ENCODE assay signal across 10 mouse cellular contexts in the genomic region with DNA sequence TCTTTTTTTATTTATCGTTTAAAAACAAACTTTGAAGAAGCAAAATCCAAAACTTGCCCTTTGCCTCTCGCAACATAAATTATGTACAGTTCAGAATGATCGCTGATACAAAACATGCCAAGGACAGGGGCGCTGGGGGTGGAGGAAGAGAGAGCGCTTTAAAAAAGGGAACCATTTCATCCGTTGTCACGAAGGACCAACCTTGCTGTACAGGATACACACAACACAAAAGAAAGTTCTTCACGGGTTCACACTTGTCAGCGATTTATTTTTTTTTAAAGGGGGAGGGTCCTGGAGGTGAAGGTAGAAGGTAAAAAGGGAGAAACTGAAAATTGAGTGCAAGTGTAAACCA. TPM values are rescaled to one million over a fixed set of nuclear protein-coding genes. Genes with fewer than 3 reads are reported as not detected.
A peak's percentile ranks its signal among the peaks of the same experiment; 100 is the strongest.
DNase-seq lines count a peak whose midpoint lies in the region; ATAC-seq and TF ChIP-seq lines count a peak whose summit lies in the region.
"Had no signal": no experiment of that assay in that cellular context is flagged by ENCODE, and none has a peak within 500 bp of the region (broad histone marks: within the 10 kb centered on the region; RNA-seq: fewer than 3 reads in every experiment).

No protein-coding gene starts in this region.

- H3K27me3 ChIP-seq in heart, postnatal 0 days (ENCODE audit: control insufficient read depth, insufficient read depth, low read length) = no peaks in the 10 kb centered on the region
- H3K27me3 ChIP-seq in hindbrain, embryonic 16.5 days (replicated peaks; ENCODE audit: control insufficient read depth, insufficient read depth, low read length) = no peaks in the 10 kb centered on the region
- H3K27me3 ChIP-seq in midbrain, embryonic 15.5 days (replicated peaks) = no peaks in the 10 kb centered on the region
- H3K27me3 ChIP-seq: Patski had no signal

- 16% methylated on average over 9 of the region's 9 CpGs for WGBS in heart, postnatal 0 days
- 21% methylated on average over 9 of the region's 9 CpGs for WGBS in hindbrain, embryonic 16.5 days
- 21% methylated on average over 9 of the region's 9 CpGs for WGBS in midbrain, embryonic 15.5 days

- DNase-seq in heart, postnatal 0 days (ENCODE audit: low spot score) = no peak
- no peak for DNase-seq in heart, postnatal 4 days
- no peak for DNase-seq in ovary, postnatal 14 days (ENCODE audit: low spot score)
- no peak for DNase-seq in adrenal gland, adult 2 months
- DNase-seq in left cerebral cortex, postnatal 36 days (ENCODE audit: low spot score in 2 of 2) = no peak

- H3K36me3 ChIP-seq in heart, postnatal 0 days (replicated peaks; ENCODE audit: control insufficient read depth, insufficient read depth, low read length) = peaks cover 40% of the 10 kb centered on the region
- peaks cover 33% of the 10 kb centered on the region for H3K36me3 ChIP-seq in hindbrain, embryonic 16.5 days (ENCODE audit: control insufficient read depth, insufficient read depth, low read length)
- peaks cover 34% of the 10 kb centered on the region for H3K36me3 ChIP-seq in midbrain, embryonic 15.5 days (replicated peaks)

- H3K9me3 ChIP-seq in heart, postnatal 0 days (replicated peaks; ENCODE audit: control insufficient read depth, low read length) = no peaks in the 10 kb centered on the region
- H3K9me3 ChIP-seq in hindbrain, embryonic 16.5 days (ENCODE audit: control insufficient read depth, low read length) = no peaks in the 10 kb centered on the region
- H3K9me3 ChIP-seq in midbrain, embryonic 15.5 days = no peaks in the 10 kb centered on the region

- peaks cover 12% of the 10 kb centered on the region; the same call in 1 of the 2 replicates for H3K4me1 ChIP-seq in heart, postnatal 0 days (ENCODE audit: control insufficient read depth, insufficient read depth)
- H3K4me1 ChIP-seq in brown adipose tissue, adult 24 weeks (ENCODE audit: control insufficient read depth, insufficient read depth, insufficient read length, low read length) = no peaks in the 10 kb centered on the region
- peaks cover 6% of the 10 kb centered on the region for H3K4me1 ChIP-seq in hindbrain, embryonic 16.5 days (ENCODE audit: control insufficient read depth, insufficient read depth, low read depth, low read length)
- peaks cover 19% of the 10 kb centered on the region for H3K4me1 ChIP-seq in midbrain, embryonic 15.5 days

- H3K9ac ChIP-seq in heart, postnatal 0 days (replicated peaks; ENCODE audit: low read depth, low read length) = peak overlapping the region; percentile 97; the same call in 1 of the 2 replicates
- H3K9ac ChIP-seq in hindbrain, embryonic 16.5 days (ENCODE audit: low read depth, low read length) = peak overlapping the region; percentile 25
- peak overlapping the region; percentile 67 for H3K9ac ChIP-seq in midbrain, embryonic 15.5 days

- peak overlapping the region; percentile 64 for H3K4me2 ChIP-seq in heart, postnatal 0 days (ENCODE audit: low read depth, low read length)
- H3K4me2 ChIP-seq in hindbrain, embryonic 16.5 days (ENCODE audit: low read length) = peak overlapping the region; percentile 76
- peak overlapping the region; percentile 64 for H3K4me2 ChIP-seq in midbrain, embryonic 15.5 days

- ATAC-seq in heart, postnatal 0 days (ENCODE audit: insufficient read depth, low read depth) = no peak
- ATAC-seq in hindbrain, embryonic 16.5 days = peak; percentile 44
- ATAC-seq in midbrain, embryonic 15.5 days (replicated peaks) = peak; percentile 46

- no peak for TF ChIP-seq CTCF in heart, postnatal 0 days (IDR thresholded peaks at IDR 0.05; ENCODE audit: low read depth)

- peak overlapping the region; percentile 92 for H3K4me3 ChIP-seq in heart, postnatal 0 days (ENCODE audit: low read depth, low read length)
- peak overlapping the region; percentile 55 for H3K4me3 ChIP-seq in brown adipose tissue, adult 24 weeks (ENCODE audit: insufficient read depth, low read depth, low read length)
- H3K4me3 ChIP-seq in hindbrain, embryonic 16.5 days (ENCODE audit: low read length) = peak overlapping the region; percentile 84
- peak overlapping the region; percentile 55 for H3K4me3 ChIP-seq in midbrain, embryonic 15.5 days

- TF ChIP-seq EP300 in heart, postnatal 0 days (IDR thresholded peaks at IDR 0.05; ENCODE audit: low read depth) = peak; percentile 37; the same call in 1 of the 2 replicates

- intact Hi-C loops in left cerebral cortex, postnatal 36 days (cut with DNase I) = loop anchor here (2.0 to 5.0 kb wide), 2 partner anchors 23 to 36 kb away; a partner anchor contains a TSS

- peak overlapping the region; percentile 99 for H3K27ac ChIP-seq in heart, postnatal 0 days (ENCODE audit: low read depth)
- peak overlapping the region; percentile 96 for H3K27ac ChIP-seq in brown adipose tissue, adult 24 weeks (replicated peaks; ENCODE audit: low read depth, low read length)
- peak overlapping the region; percentile 90 for H3K27ac ChIP-seq in hindbrain, embryonic 16.5 days (ENCODE audit: low read depth, low read length)
- H3K27ac ChIP-seq in midbrain, embryonic 15.5 days = peak overlapping the region; percentile 82

RNA-seq across cellular contexts. Expression of a gene that starts 0.3 kb away (rescaled TPM):
- total RNA-seq in heart, postnatal 0 days (2014; rRNA removed; ENCODE audit: low replicate concordance) = 115 and 134 TPM in 2 replicates
- polyA plus RNA-seq in heart, postnatal 0 days (2015; fragmentation: Nextera tagmentation; extraction: Ambion mirVana) = 113 and 114 TPM in 2 replicates
- 10 to 100 TPM; 88.9 to 89.3 TPM for total RNA-seq in heart, postnatal 4 days (2021)
- polyA plus RNA-seq in brown adipose tissue, adult 24 weeks (2012; ENCODE audit: insufficient read depth, insufficient read length, missing spikeins) = 65.2 and 99.5 TPM in 2 replicates
- 72.5 and 74.4 TPM in 2 replicates for polyA plus RNA-seq in hindbrain, embryonic 16.5 days (2015; fragmentation: Nextera tagmentation; extraction: Ambion mirVana)
- 72.7 and 84.7 TPM in 2 replicates for polyA plus RNA-seq in midbrain, embryonic 15.5 days (2015; fragmentation: Nextera tagmentation; extraction: Ambion mirVana)
- 10 to 100 TPM; 77.1 to 79.8 TPM for total RNA-seq in adrenal gland, adult 2 months (2021)
- polyA plus RNA-seq in adrenal gland, adult 2 months (2012; rRNA removed) = 54.9 and 57.3 TPM in 2 replicates
- 10 to 100 TPM; 49.1 to 50.0 TPM for total RNA-seq in left cerebral cortex, postnatal 36 days (2021)

RNA-seq across cellular contexts. Expression of a gene that starts 22.4 kb away (rescaled TPM):
- total RNA-seq in heart, postnatal 0 days (2014; rRNA removed; ENCODE audit: low replicate concordance) = 1.4 and 1.9 TPM in 2 replicates
- polyA plus RNA-seq in heart, postnatal 0 days (2015; fragmentation: Nextera tagmentation; extraction: Ambion mirVana) = 0.11 TPM in 2 replicates
- 1 to 10 TPM in 1 of 2 experiments, under 1 TPM in 1; 0.93 to 1.2 TPM for total RNA-seq in heart, postnatal 4 days (2021)
- polyA plus RNA-seq in brown adipose tissue, adult 24 weeks (2012; ENCODE audit: insufficient read depth, insufficient read length, missing spikeins) = not detected in 2 replicates
- 0.30 and 0.31 TPM in 2 replicates for polyA plus RNA-seq in hindbrain, embryonic 16.5 days (2015; fragmentation: Nextera tagmentation; extraction: Ambion mirVana)
- polyA plus RNA-seq in midbrain, embryonic 15.5 days (2015; fragmentation: Nextera tagmentation; extraction: Ambion mirVana) = 0.52 and 0.81 TPM in 2 replicates
- under 1 TPM in 1 of 2 experiments, not detected in 1; 0.35 TPM for total RNA-seq in adrenal gland, adult 2 months (2021)
- polyA plus RNA-seq in adrenal gland, adult 2 months (2012; rRNA removed) = 0.03 and 0.08 TPM in 2 replicates
- total RNA-seq in left cerebral cortex, postnatal 36 days (2021) = 100 to 1,000 TPM; 827 to 848 TPM
- polyA plus RNA-seq: Patski had no signal

RNA-seq across cellular contexts. Expression of a gene that starts 39.3 kb away (rescaled TPM):
- total RNA-seq in heart, postnatal 0 days (2014; rRNA removed; ENCODE audit: low replicate concordance) = 31.6 and 34.4 TPM in 2 replicates
- polyA plus RNA-seq in heart, postnatal 0 days (2015; fragmentation: Nextera tagmentation; extraction: Ambion mirVana) = 5.5 and 6.0 TPM in 2 replicates
- 10 to 100 TPM; 65.6 to 67.2 TPM for total RNA-seq in heart, postnatal 4 days (2021)
- polyA plus RNA-seq in brown adipose tissue, adult 24 weeks (2012; ENCODE audit: insufficient read depth, insufficient read length, missing spikeins) = 11.1 and 15.1 TPM in 2 replicates
- 8.8 and 9.3 TPM in 2 replicates for polyA plus RNA-seq in hindbrain, embryonic 16.5 days (2015; fragmentation: Nextera tagmentation; extraction: Ambion mirVana)
- 11.9 and 13.5 TPM in 2 replicates for polyA plus RNA-seq in midbrain, embryonic 15.5 days (2015; fragmentation: Nextera tagmentation; extraction: Ambion mirVana)
- 10 to 100 TPM; 36.8 to 58.2 TPM for total RNA-seq in adrenal gland, adult 2 months (2021)
- polyA plus RNA-seq in adrenal gland, adult 2 months (2012; rRNA removed) = 21.0 and 22.3 TPM in 2 replicates
- total RNA-seq in left cerebral cortex, postnatal 36 days (2021) = 10 to 100 TPM; 69.9 to 98.8 TPM

RNA-seq across cellular contexts. Expression of a gene that starts 42.0 kb away (rescaled TPM):
- total RNA-seq in heart, postnatal 0 days (2014; rRNA removed; ENCODE audit: low replicate concordance) = not detected in 2 replicates
- polyA plus RNA-seq in heart, postnatal 0 days (2015; fragmentation: Nextera tagmentation; extraction: Ambion mirVana) = not detected in 2 replicates
- not detected for total RNA-seq in heart, postnatal 4 days (2021)
- not detected in 2 replicates for polyA plus RNA-seq in brown adipose tissue, adult 24 weeks (2012; ENCODE audit: insufficient read depth, insufficient read length, missing spikeins)
- polyA plus RNA-seq in hindbrain, embryonic 16.5 days (2015; fragmentation: Nextera tagmentation; extraction: Ambion mirVana) = 1.2 and 2.3 TPM in 2 replicates
- polyA plus RNA-seq in midbrain, embryonic 15.5 days (2015; fragmentation: Nextera tagmentation; extraction: Ambion mirVana) = 2.0 and 2.9 TPM in 2 replicates
- total RNA-seq in adrenal gland, adult 2 months (2021) = not detected
- polyA plus RNA-seq in adrenal gland, adult 2 months (2012; rRNA removed) = 0.08 TPM in 1 of 2 replicates, not detected in the other
- not detected for total RNA-seq in left cerebral cortex, postnatal 36 days (2021)
- total RNA-seq: left cerebral cortex, postnatal 4 days had no signal
- polyA plus RNA-seq: Patski had no signal

RNA-seq across cellular contexts. Expression of a gene that starts 53.7 kb away (rescaled TPM):
- not detected in 2 replicates for total RNA-seq in heart, postnatal 0 days (2014; rRNA removed; ENCODE audit: low replicate concordance)
- polyA plus RNA-seq in heart, postnatal 0 days (2015; fragmentation: Nextera tagmentation; extraction: Ambion mirVana) = 0.07 TPM in 1 of 2 replicates, not detected in the other
- under 1 TPM; 0.36 to 0.50 TPM for total RNA-seq in heart, postnatal 4 days (2021)
- 0.83 and 0.95 TPM in 2 replicates for polyA plus RNA-seq in brown adipose tissue, adult 24 weeks (2012; ENCODE audit: insufficient read depth, insufficient read length, missing spikeins)
- 0.06 TPM in 1 of 2 replicates, not detected in the other for polyA plus RNA-seq in hindbrain, embryonic 16.5 days (2015; fragmentation: Nextera tagmentation; extraction: Ambion mirVana)
- 0.17 TPM in 1 of 2 replicates, not detected in the other for polyA plus RNA-seq in midbrain, embryonic 15.5 days (2015; fragmentation: Nextera tagmentation; extraction: Ambion mirVana)
- 1 to 10 TPM in 1 of 2 experiments, under 1 TPM in 1; 0.84 to 2.2 TPM for total RNA-seq in adrenal gland, adult 2 months (2021)
- 0.45 and 2.2 TPM in 2 replicates for polyA plus RNA-seq in adrenal gland, adult 2 months (2012; rRNA removed)
- total RNA-seq in left cerebral cortex, postnatal 36 days (2021) = 1 to 10 TPM in 1 of 2 experiments, under 1 TPM in 1; 0.59 to 1.1 TPM
- polyA plus RNA-seq: Patski had no signal

Comparison
In these comparisons a context has a peak if more than half of its experiments do, and no peak if none do; other contexts are left out.
1. H3K9ac ChIP-seq: peak in every context shown above with its lines; median percentile 97 in heart, postnatal 0 days; 67 in midbrain, embryonic 15.5 days; 25 in hindbrain, embryonic 16.5 days.